Mouse (Mus musculus): ENCODE measurements at regions not wholly inside any gene's neighbourhood (a gene's known extent, or its start where the extent isn't known, plus 50 kb on each side); places are given as distances from the start of the nearest gene placed in this dataset.

DNA sequence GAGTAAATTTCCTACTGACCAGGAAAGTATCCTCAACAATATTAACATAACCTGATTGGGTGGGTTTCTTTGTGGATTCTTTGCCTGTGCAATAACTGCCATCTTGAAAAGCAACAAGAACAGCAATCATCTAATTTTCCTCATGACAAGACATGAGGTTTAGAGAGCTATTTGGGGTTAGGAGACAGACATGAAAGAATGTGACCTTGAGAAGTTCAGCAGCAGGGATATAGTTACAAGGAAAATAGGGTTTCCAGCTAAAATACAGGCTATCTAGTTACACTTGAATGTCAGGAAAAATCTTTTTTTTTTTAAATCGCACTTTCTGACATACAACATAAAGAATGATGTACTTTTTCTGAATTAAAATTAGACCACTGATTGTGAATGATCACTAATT lies 83.7 kb upstream of the Lama2 start:
- DNase-seq: no peak
- Histone ChIP-seq H3K4me3 (ENCODE audit: insufficient read depth, low read depth, low read length) (no peak overlapping the region), H3K4me1 (ENCODE audit: control insufficient read depth, insufficient read depth, low read length) (no peaks in the 10 kb centered on the region), H3K27me3 (replicated peaks; ENCODE audit: control insufficient read depth, insufficient read depth, low read length) (no peaks in the 10 kb centered on the region), H3K27ac (ENCODE audit: insufficient read depth, low read depth, low read length) (no peak overlapping the region), H3K36me3 (ENCODE audit: control insufficient read depth, insufficient read depth, low read length) (no peaks in the 10 kb centered on the region)
- WGBS: 19% methylated on average over 1 of the region's 1 CpGs
- TF ChIP-seq POLR2A (IDR thresholded peaks at IDR 0.05; ENCODE audit: low read depth, low read length): no peak
- no peak for TF ChIP-seq CTCF (conservative IDR thresholded peaks at IDR 0.05; ENCODE audit: insufficient read depth, insufficient read length, low read depth, low read length)

DNA sequence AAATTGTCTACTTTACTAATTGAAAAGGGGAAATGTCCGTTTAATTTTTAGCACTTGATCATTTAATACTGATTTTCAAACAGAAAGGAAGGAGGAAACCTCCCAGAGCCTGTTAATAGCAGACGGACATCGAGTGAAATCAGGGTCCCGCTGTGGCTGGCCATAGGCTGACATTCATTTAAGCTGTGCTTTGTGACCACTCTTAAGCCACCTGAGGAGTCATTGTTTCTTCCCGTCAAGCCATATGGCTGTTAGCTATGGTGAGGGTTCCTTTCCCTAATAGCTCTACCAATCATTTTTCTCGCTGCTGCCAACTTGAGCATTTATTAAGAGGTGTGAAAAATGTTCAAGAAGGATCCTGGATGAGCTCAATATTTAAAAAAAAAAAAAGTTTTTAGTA lies 78.7 kb upstream of the Lama2 start:
- no peak overlapping the region for H3K4me3 ChIP-seq (ENCODE audit: insufficient read depth, low read depth, low read length)
- H3K36me3 ChIP-seq (ENCODE audit: control insufficient read depth, insufficient read depth, low read length): no peaks in the 10 kb centered on the region
- no peaks in the 10 kb centered on the region for H3K4me1 ChIP-seq (ENCODE audit: control insufficient read depth, insufficient read depth, low read length)
- DNase-seq: no peak
- WGBS: 78% methylated on average over 6 of the region's 6 CpGs
- H3K27ac ChIP-seq (ENCODE audit: insufficient read depth, low read depth, low read length): no peak overlapping the region
- TF ChIP-seq CTCF (conservative IDR thresholded peaks at IDR 0.05; ENCODE audit: insufficient read depth, insufficient read length, low read depth, low read length) (no peak), POLR2A (IDR thresholded peaks at IDR 0.05; ENCODE audit: low read depth, low read length) (no peak)
- no peaks in the 10 kb centered on the region for H3K27me3 ChIP-seq (replicated peaks; ENCODE audit: control insufficient read depth, insufficient read depth, low read length)

GRCm38 (mm10) chr10:27681376-27681775 lies 61.8 kb upstream of the Lama2 start:
- H3K4me3 ChIP-seq (ENCODE audit: insufficient read depth, low read depth, low read length): no peak overlapping the region
- H3K4me1 ChIP-seq (ENCODE audit: control insufficient read depth, insufficient read depth, low read length): no peaks in the 10 kb centered on the region
- TF ChIP-seq POLR2A (IDR thresholded peaks at IDR 0.05; ENCODE audit: low read depth, low read length) (no peak), CTCF (conservative IDR thresholded peaks at IDR 0.05; ENCODE audit: insufficient read depth, insufficient read length, low read depth, low read length) (no peak)
- DNase-seq: no peak
- no peaks in the 10 kb centered on the region for H3K27me3 ChIP-seq (replicated peaks; ENCODE audit: control insufficient read depth, insufficient read depth, low read length)
- WGBS: 83% methylated on average over 2 of the region's 2 CpGs
- H3K36me3 ChIP-seq (ENCODE audit: control insufficient read depth, insufficient read depth, low read length): no peaks in the 10 kb centered on the region
- no peak overlapping the region for H3K27ac ChIP-seq (ENCODE audit: insufficient read depth, low read depth, low read length)

- no peak overlapping the region for H3K27ac ChIP-seq (ENCODE audit: insufficient read depth, low read depth, low read length)
- WGBS: 44% methylated on average over 1 of the region's 1 CpGs
- no peak overlapping the region for H3K4me3 ChIP-seq (ENCODE audit: insufficient read depth, low read depth, low read length)
- DNase-seq: peak; percentile 31
- no peaks in the 10 kb centered on the region for H3K27me3 ChIP-seq (replicated peaks; ENCODE audit: control insufficient read depth, insufficient read depth, low read length)
- no peaks in the 10 kb centered on the region for H3K36me3 ChIP-seq (ENCODE audit: control insufficient read depth, insufficient read depth, low read length)
- TF ChIP-seq CTCF (conservative IDR thresholded peaks at IDR 0.05; ENCODE audit: insufficient read depth, insufficient read length, low read depth, low read length): no peak
- no peak for TF ChIP-seq POLR2A (IDR thresholded peaks at IDR 0.05; ENCODE audit: low read depth, low read length)
- no peaks in the 10 kb centered on the region for H3K4me1 ChIP-seq (ENCODE audit: control insufficient read depth, insufficient read depth, low read length)
Observed at GRCm38 (mm10) chr10:27675579-27675978, 56.0 kb upstream of the Lama2 start.

DNA sequence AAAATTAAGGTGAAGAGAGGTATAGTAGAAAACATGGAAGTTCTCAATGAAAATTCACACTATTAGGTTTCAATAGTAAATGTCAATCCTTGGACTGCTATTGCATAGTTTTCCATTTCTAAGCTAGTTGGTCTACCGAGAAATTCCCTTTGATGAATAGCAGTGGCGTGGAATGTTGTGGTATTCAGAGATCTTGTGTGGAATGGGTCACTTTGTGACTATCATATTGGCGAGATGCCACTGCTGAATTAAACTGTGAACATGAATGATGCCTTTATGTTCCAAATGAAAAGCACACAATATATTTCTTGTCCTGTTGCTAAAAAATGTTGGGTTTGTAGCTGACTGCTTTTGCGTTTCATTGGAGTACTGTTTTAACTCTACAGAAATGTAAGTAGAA lies 54.8 kb upstream of the Lama2 start:
- Histone ChIP-seq H3K4me3 (ENCODE audit: insufficient read depth, low read depth, low read length) (no peak overlapping the region), H3K4me1 (ENCODE audit: control insufficient read depth, insufficient read depth, low read length) (no peaks in the 10 kb centered on the region), H3K27ac (ENCODE audit: insufficient read depth, low read depth, low read length) (no peak overlapping the region), H3K36me3 (ENCODE audit: control insufficient read depth, insufficient read depth, low read length) (no peaks in the 10 kb centered on the region), H3K27me3 (replicated peaks; ENCODE audit: control insufficient read depth, insufficient read depth, low read length) (no peaks in the 10 kb centered on the region)
- TF ChIP-seq POLR2A (IDR thresholded peaks at IDR 0.05; ENCODE audit: low read depth, low read length): no peak
- DNase-seq: no peak
- WGBS: 84% methylated on average over 4 of the region's 4 CpGs

Measured in kidney, adult 2 months (tissue).